ENCODE assay signal across 19 mouse cellular contexts in the genomic region with DNA sequence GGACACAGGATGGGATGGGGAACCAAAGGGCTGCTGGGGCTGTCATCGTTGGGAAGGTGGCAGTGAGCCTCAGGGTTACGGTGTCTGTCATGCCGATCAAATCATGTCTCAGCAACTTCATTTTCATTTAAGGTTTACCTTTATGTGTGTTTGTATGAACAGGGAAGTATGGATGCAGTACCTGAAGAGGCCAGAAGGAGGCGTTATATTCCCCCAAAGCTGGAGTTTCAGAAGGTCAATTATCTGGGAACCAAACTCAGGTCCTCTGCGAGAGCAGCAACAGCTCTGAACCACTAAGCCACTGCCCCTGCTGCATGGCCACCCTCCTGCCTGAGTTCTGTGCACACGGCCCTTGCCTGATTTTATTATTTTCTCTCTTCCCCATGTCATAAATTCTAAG. TPM values are rescaled to one million over a fixed set of nuclear protein-coding genes. Genes with fewer than 3 reads are reported as not detected.
DNase-seq lines count a peak whose midpoint lies in the region; ATAC-seq and TF ChIP-seq lines count a peak whose summit lies in the region.
"Had no signal": no experiment of that assay in that cellular context is flagged by ENCODE, and none has a peak within 500 bp of the region (broad histone marks: within the 10 kb centered on the region; RNA-seq: fewer than 3 reads in every experiment).

No protein-coding gene starts in this region.

- H3K27ac ChIP-seq in kidney, postnatal 0 days, result no peak overlapping the region
- no peak overlapping the region for H3K27ac ChIP-seq in kidney, embryonic 15.5 days
- H3K27ac ChIP-seq: embryonic facial prominence, embryonic 12.5 days; limb, embryonic 13.5 days; lung, embryonic 15.5 days had no signal

- H3K36me3 ChIP-seq in kidney, postnatal 0 days (ENCODE audit: insufficient read depth, low read length), result no peaks in the 10 kb centered on the region
- no peaks in the 10 kb centered on the region for H3K36me3 ChIP-seq in kidney, embryonic 15.5 days
- H3K36me3 ChIP-seq: embryonic facial prominence, embryonic 12.5 days; limb, embryonic 13.5 days; lung, embryonic 15.5 days had no signal

- no peak overlapping the region for H3K4me2 ChIP-seq in kidney, postnatal 0 days (ENCODE audit: low read length)
- no peak overlapping the region for H3K4me2 ChIP-seq in kidney, embryonic 15.5 days
- H3K4me2 ChIP-seq: embryonic facial prominence, embryonic 12.5 days; limb, embryonic 13.5 days; lung, embryonic 15.5 days had no signal

- no peaks in the 10 kb centered on the region for H3K9me3 ChIP-seq in kidney, postnatal 0 days (replicated peaks; ENCODE audit: low read length)
- no peaks in the 10 kb centered on the region for H3K9me3 ChIP-seq in kidney, embryonic 15.5 days (replicated peaks)
- H3K9me3 ChIP-seq: embryonic facial prominence, embryonic 12.5 days; limb, embryonic 13.5 days; lung, embryonic 15.5 days had no signal

- no peaks in the 10 kb centered on the region for H3K4me1 ChIP-seq in kidney, postnatal 0 days (replicated peaks; ENCODE audit: insufficient read depth, low read length)
- H3K4me1 ChIP-seq in kidney, embryonic 15.5 days, result peaks cover 11% of the 10 kb centered on the region; the same call in 1 of the 2 replicates

- H3K27me3 ChIP-seq in kidney, postnatal 0 days (ENCODE audit: insufficient read depth, low read length), result no peaks in the 10 kb centered on the region
- H3K27me3 ChIP-seq in kidney, embryonic 15.5 days, result no peaks in the 10 kb centered on the region
- H3K27me3 ChIP-seq: embryonic facial prominence, embryonic 12.5 days; limb, embryonic 13.5 days; lung, embryonic 15.5 days had no signal

- no peak for DNase-seq in kidney, postnatal 0 days (ENCODE audit: low spot score)
- peak; percentile 31 for DNase-seq in thymus, postnatal 4 days
- no peak for DNase-seq in thymus, postnatal 14 days
- peak; percentile 56 for DNase-seq in R1 (ENCODE audit: low read depth, low spot score)
- DNase-seq in embryo, embryonic 9.5 days (ENCODE audit: extremely low spot score), result no peak
- no peak for DNase-seq in yolk sac, embryonic 10.5 days (ENCODE audit: low spot score)
- no peak for DNase-seq in left cerebral cortex, adult 9 months (ENCODE audit: low spot score in 2 of 2)
- DNase-seq: adrenal gland, adult 2 months; cerebellum, adult 11-12 months; gastrocnemius, postnatal 14 days; kidney, postnatal 10 days; midbrain, embryonic 14.5 days; thymus, adult 18-20 months had no signal

- H3K4me3 ChIP-seq in kidney, postnatal 0 days (replicated peaks; ENCODE audit: low read depth, low read length), result no peak overlapping the region
- H3K4me3 ChIP-seq in kidney, embryonic 15.5 days (replicated peaks), result no peak overlapping the region
- H3K4me3 ChIP-seq: embryonic facial prominence, embryonic 12.5 days; limb, embryonic 13.5 days; lung, embryonic 15.5 days had no signal

- 70% methylated on average over 6 of the region's 6 CpGs for WGBS in kidney, postnatal 0 days
- 73% methylated on average over 6 of the region's 6 CpGs for WGBS in kidney, embryonic 15.5 days

- no peak for ATAC-seq in kidney, postnatal 0 days (replicated peaks; ENCODE audit: low FRiP score, low read depth)
- ATAC-seq in kidney, embryonic 15.5 days (replicated peaks; ENCODE audit: low FRiP score), result no peak
- ATAC-seq: intestine, embryonic 16.5 days had no signal

- TF ChIP-seq CTCF in kidney, postnatal 0 days (IDR thresholded peaks at IDR 0.05; ENCODE audit: low read depth), result peak; percentile 44

- no peak overlapping the region for H3K9ac ChIP-seq in kidney, postnatal 0 days (ENCODE audit: low read depth, low read length)
- no peak overlapping the region for H3K9ac ChIP-seq in kidney, embryonic 15.5 days
- H3K9ac ChIP-seq: embryonic facial prominence, embryonic 12.5 days; limb, embryonic 13.5 days; lung, embryonic 15.5 days had no signal

RNA-seq across cellular contexts. Expression of gene Cyth4, which starts 6.1 kb away (rescaled TPM):
- 5.4 and 6.2 TPM in 2 replicates for polyA plus RNA-seq in kidney, postnatal 0 days (2015; fragmentation: Nextera tagmentation; extraction: Ambion mirVana)
- 7.1 and 8.1 TPM in 2 replicates for polyA plus RNA-seq in kidney, embryonic 15.5 days (2015; fragmentation: Nextera tagmentation; extraction: Ambion mirVana)

RNA-seq across cellular contexts. Expression of gene Rac2, which starts 18.2 kb away (rescaled TPM):
- polyA plus RNA-seq in kidney, postnatal 0 days (2015; fragmentation: Nextera tagmentation; extraction: Ambion mirVana), result 7.0 and 8.8 TPM in 2 replicates
- polyA plus RNA-seq in kidney, embryonic 15.5 days (2015; fragmentation: Nextera tagmentation; extraction: Ambion mirVana), result 8.1 and 11.1 TPM in 2 replicates

RNA-seq across cellular contexts. Expression of gene Sstr3, which starts 46.3 kb away (rescaled TPM):
- 0.17 and 0.28 TPM in 2 replicates for polyA plus RNA-seq in kidney, postnatal 0 days (2015; fragmentation: Nextera tagmentation; extraction: Ambion mirVana)
- 0.30 and 0.58 TPM in 2 replicates for polyA plus RNA-seq in kidney, embryonic 15.5 days (2015; fragmentation: Nextera tagmentation; extraction: Ambion mirVana)
- polyA plus RNA-seq: embryonic facial prominence, embryonic 12.5 days; heart, embryonic 16.5 days; limb, embryonic 13.5 days; lung, embryonic 15.5 days had no signal

RNA-seq across cellular contexts. Expression of gene C1qtnf6, which starts 59.6 kb away (rescaled TPM):
- polyA plus RNA-seq in kidney, postnatal 0 days (2015; fragmentation: Nextera tagmentation; extraction: Ambion mirVana), result 28.2 and 28.4 TPM in 2 replicates
- 27.7 and 30.4 TPM in 2 replicates for polyA plus RNA-seq in kidney, embryonic 15.5 days (2015; fragmentation: Nextera tagmentation; extraction: Ambion mirVana)

Comparison
In these comparisons a context has a peak if more than half of its experiments do, and no peak if none do; other contexts are left out.
1. DNase-seq: peak in thymus, postnatal 4 days (single experiment) and R1 (single experiment); none in kidney, postnatal 0 days (single experiment), thymus, postnatal 14 days (single experiment), embryo, embryonic 9.5 days (single experiment), yolk sac, embryonic 10.5 days (single experiment) and left cerebral cortex, adult 9 months (0 of 2).